Mouse (Mus musculus): ENCODE data around the gene Upk3b. TPM values are rescaled to one million over a fixed set of nuclear protein-coding genes. Genes with fewer than 3 reads are reported as not detected.

Upk3b gene
- polyA plus RNA-seq, 1 experiment from 2014 or later = 35.7 TPM

GRCm38 (mm10) chr5:136084144-136084881, 46.0 kb downstream of the Upk3b start:
- H3K27ac ChIP-seq (ENCODE audit: low read length) = no peak overlapping the region
- peak overlapping the region; percentile 83 for H3K4me2 ChIP-seq (replicated peaks; ENCODE audit: low read depth, low read length)
- H3K4me3 ChIP-seq (ENCODE audit: low read depth, low read length) = peak overlapping the region; percentile 44
- TF ChIP-seq CTCF (IDR thresholded peaks at IDR 0.05) (no peak), EP300 (IDR thresholded peaks at IDR 0.05) (no peak)
- H3K9ac ChIP-seq (replicated peaks; ENCODE audit: low read depth) = peak overlapping the region; percentile 16; the same call in 1 of the 2 replicates
- H3K9me3 ChIP-seq (ENCODE audit: low read length) = no peaks in the 10 kb centered on the region
- H3K36me3 ChIP-seq (ENCODE audit: insufficient read depth, low read length) = no peaks in the 10 kb centered on the region
- WGBS = 4% methylated on average over 23 of the region's 23 CpGs
- peak; percentile 12 for ATAC-seq
- peaks cover 3% of the 10 kb centered on the region; the same call in 1 of the 2 replicates for H3K4me1 ChIP-seq (ENCODE audit: insufficient read depth, low read depth, low read length)
- peak; percentile 16 for DNase-seq (ENCODE audit: low spot score)
- no peaks in the 10 kb centered on the region for H3K27me3 ChIP-seq (replicated peaks; ENCODE audit: insufficient read depth, low read length)

GRCm38 (mm10) chr5:136084891-136085651, 46.8 kb downstream of the Upk3b start:
- DNase-seq (ENCODE audit: low spot score) = no peak
- H3K9ac ChIP-seq (replicated peaks; ENCODE audit: low read depth) = no peak overlapping the region

GRCm38 (mm10) chr5:136086290-136086689, 48.0 kb downstream of the Upk3b start:
- ATAC-seq (no peak), DNase-seq (ENCODE audit: low spot score) (no peak)
- Histone ChIP-seq H3K4me3 (ENCODE audit: low read depth, low read length) (no peak overlapping the region), H3K9ac (replicated peaks; ENCODE audit: low read depth) (no peak overlapping the region), H3K4me1 (ENCODE audit: insufficient read depth, low read depth, low read length) (peaks cover 3% of the 10 kb centered on the region; the same call in 1 of the 2 replicates), H3K27ac (ENCODE audit: low read length) (no peak overlapping the region), H3K27me3 (replicated peaks; ENCODE audit: insufficient read depth, low read length) (no peaks in the 10 kb centered on the region), H3K4me2 (replicated peaks; ENCODE audit: low read depth, low read length) (no peak overlapping the region), H3K36me3 (ENCODE audit: insufficient read depth, low read length) (no peaks in the 10 kb centered on the region), H3K9me3 (ENCODE audit: low read length) (no peaks in the 10 kb centered on the region)
- no peak for TF ChIP-seq EP300 (IDR thresholded peaks at IDR 0.05)
- no peak for TF ChIP-seq CTCF (IDR thresholded peaks at IDR 0.05)
- 86% methylated on average over 8 of the region's 8 CpGs for WGBS

More at GRCm38 (mm10) chr5:136084891-136085651, 46.8 kb downstream of the Upk3b start:
- Histone ChIP-seq H3K4me2 (replicated peaks; ENCODE audit: low read depth, low read length) (peak overlapping the region; percentile 83), H3K36me3 (ENCODE audit: insufficient read depth, low read length) (no peaks in the 10 kb centered on the region), H3K9me3 (ENCODE audit: low read length) (no peaks in the 10 kb centered on the region), H3K4me3 (ENCODE audit: low read depth, low read length) (peak overlapping the region; percentile 44; the same call in 1 of the 2 replicates), H3K27ac (ENCODE audit: low read length) (no peak overlapping the region), H3K4me1 (ENCODE audit: insufficient read depth, low read depth, low read length) (peaks cover 3% of the 10 kb centered on the region; the same call in 1 of the 2 replicates), H3K27me3 (replicated peaks; ENCODE audit: insufficient read depth, low read length) (no peaks in the 10 kb centered on the region)
- WGBS = 23% methylated on average over 16 of the region's 21 CpGs
- ATAC-seq = no peak
- TF ChIP-seq EP300 (IDR thresholded peaks at IDR 0.05) (no peak), CTCF (IDR thresholded peaks at IDR 0.05) (no peak)

GRCm38 (mm10) chr5:136088821-136089575, 50.7 kb downstream of the Upk3b start:
- no peaks in the 10 kb centered on the region for H3K27me3 ChIP-seq (replicated peaks; ENCODE audit: insufficient read depth, low read length)
- H3K9me3 ChIP-seq (ENCODE audit: low read length) = no peaks in the 10 kb centered on the region
- peak; percentile 59 for TF ChIP-seq CTCF (IDR thresholded peaks at IDR 0.05)
- no peak for TF ChIP-seq EP300 (IDR thresholded peaks at IDR 0.05)
- DNase-seq (ENCODE audit: low spot score) (no peak), ATAC-seq (no peak)
- no peak overlapping the region for H3K4me2 ChIP-seq (replicated peaks; ENCODE audit: low read depth, low read length)
- no peak overlapping the region for H3K9ac ChIP-seq (replicated peaks; ENCODE audit: low read depth)
- no peak overlapping the region for H3K4me3 ChIP-seq (ENCODE audit: low read depth, low read length)
- H3K4me1 ChIP-seq (ENCODE audit: insufficient read depth, low read depth, low read length) = peaks cover 3% of the 10 kb centered on the region; the same call in 1 of the 2 replicates
- no peak overlapping the region for H3K27ac ChIP-seq (ENCODE audit: low read length)
- WGBS = 19% methylated on average over 14 of the region's 14 CpGs
- H3K36me3 ChIP-seq (ENCODE audit: insufficient read depth, low read length) = no peaks in the 10 kb centered on the region

GRCm38 (mm10) chr5:136091927-136092326, 53.6 kb downstream of the Upk3b start:
- H3K27me3 ChIP-seq (replicated peaks; ENCODE audit: insufficient read depth, low read length) = no peaks in the 10 kb centered on the region
- H3K27ac ChIP-seq (ENCODE audit: low read length) = no peak overlapping the region
- 52% methylated on average over 5 of the region's 5 CpGs for WGBS
- ATAC-seq (no peak), DNase-seq (ENCODE audit: low spot score) (no peak)
- H3K9ac ChIP-seq (replicated peaks; ENCODE audit: low read depth) = no peak overlapping the region
- no peaks in the 10 kb centered on the region for H3K9me3 ChIP-seq (ENCODE audit: low read length)
- no peak for TF ChIP-seq EP300 (IDR thresholded peaks at IDR 0.05)
- no peak for TF ChIP-seq CTCF (IDR thresholded peaks at IDR 0.05)
- H3K36me3 ChIP-seq (ENCODE audit: insufficient read depth, low read length) = no peaks in the 10 kb centered on the region
- no peak overlapping the region for H3K4me2 ChIP-seq (replicated peaks; ENCODE audit: low read depth, low read length)
- no peak overlapping the region for H3K4me3 ChIP-seq (ENCODE audit: low read depth, low read length)
- no peaks in the 10 kb centered on the region for H3K4me1 ChIP-seq (ENCODE audit: insufficient read depth, low read depth, low read length)

All from lung, postnatal 0 days (tissue).